Mouse (Mus musculus) liver, embryonic 13.5 days (tissue): ENCODE measurements at regions not wholly inside any gene's neighbourhood (a gene's known extent, or its start where the extent isn't known, plus 50 kb on each side); places are given as distances from the start of the nearest gene placed in this dataset.

Source experiments
- ATAC-seq: fragments of 200-750 bp; cut with Nextera tagmentation; 2 replicates; pipeline ENCODE4 v1.8.0; 2017; ENCODE audit warnings: low read depth, mild to moderate bottlenecking, moderate number of reproducible peaks, moderate library complexity
- DNase-seq: peaks from one replicate; pipeline ENCODE4 v3.0.0; 2022
- H3K27ac ChIP-seq: fragments of 300-500 bp; sonication (generic); 2 replicates; pipeline ENCODE4 v1.5.1; 2015; ENCODE audit warnings: moderate library complexity, mild to moderate bottlenecking, inconsistent platforms
- H3K27me3 ChIP-seq: fragments of 300-500 bp; sonication (generic); 2 replicates; pipeline ENCODE4 v1.6.1; 2015; ENCODE audit warnings: mild to moderate bottlenecking, inconsistent platforms
- H3K36me3 ChIP-seq: fragments of 300-500 bp; sonication (generic); 2 replicates; pipeline ENCODE4 v1.6.1; 2015; ENCODE audit warnings: mild to moderate bottlenecking, inconsistent platforms
- H3K4me1 ChIP-seq: fragments of 300-500 bp; sonication (generic); replicated peaks from 2 replicates; pipeline ENCODE4 v1.6.1; 2015; ENCODE audit warnings: inconsistent platforms
- H3K4me2 ChIP-seq: fragments of 300-500 bp; sonication (generic); 2 replicates; pipeline ENCODE4 v1.6.1; 2015; ENCODE audit warnings: inconsistent platforms, mild to moderate bottlenecking, moderate library complexity
- H3K4me3 ChIP-seq: fragments of 300-500 bp; sonication (generic); replicated peaks from 2 replicates; pipeline ENCODE4 v1.5.1; 2015; ENCODE audit warnings: mild to moderate bottlenecking, inconsistent platforms
- H3K9ac ChIP-seq: fragments of 300-500 bp; sonication (generic); 2 replicates; pipeline ENCODE4 v1.6.1; 2015; ENCODE audit warnings: mild to moderate bottlenecking, inconsistent platforms
- H3K9me3 ChIP-seq: fragments of 300-500 bp; sonication (generic); replicated peaks from 2 replicates; pipeline ENCODE4 v1.6.1; 2016; ENCODE audit warnings: inconsistent platforms
- WGBS: fragments of 180-500 bp; shearing (Covaris S2); methylation state at CpG from one replicate; pipeline ENCODE4 v1.1.7; 2015; ENCODE audit not compliant: insufficient replicate concordance; 5-methylcytosine and 5-hydroxymethylcytosine counted together

DNA sequence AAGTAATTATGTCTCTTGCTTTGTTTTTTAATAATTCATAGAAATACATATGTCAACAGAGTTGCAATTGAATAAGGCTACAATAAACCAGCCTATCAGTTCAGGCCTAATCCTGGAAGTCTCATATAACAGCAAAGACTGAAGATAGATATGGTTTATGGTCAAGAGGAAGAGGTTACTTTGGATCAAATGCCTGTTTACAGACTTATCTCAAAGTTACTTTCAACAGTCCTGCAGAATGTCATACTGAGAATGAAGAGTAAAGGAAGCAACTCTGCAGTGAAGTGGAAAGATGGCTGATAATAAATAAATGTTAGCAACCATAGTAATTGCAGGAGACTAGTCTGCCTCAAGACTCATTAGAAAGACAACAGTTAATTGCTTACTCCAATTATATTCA lies 684.8 kb upstream of the Vstm2a start:
- Histone ChIP-seq H3K9ac (no peak overlapping the region), H3K36me3 (no peaks in the 10 kb centered on the region), H3K27ac (no peak overlapping the region), H3K27me3 (no peaks in the 10 kb centered on the region), H3K4me1 (no peaks in the 10 kb centered on the region), H3K9me3 (no peaks in the 10 kb centered on the region), H3K4me3 (no peak overlapping the region), H3K4me2 (no peak overlapping the region)
- DNase-seq (no peak), ATAC-seq (no peak)

DNA sequence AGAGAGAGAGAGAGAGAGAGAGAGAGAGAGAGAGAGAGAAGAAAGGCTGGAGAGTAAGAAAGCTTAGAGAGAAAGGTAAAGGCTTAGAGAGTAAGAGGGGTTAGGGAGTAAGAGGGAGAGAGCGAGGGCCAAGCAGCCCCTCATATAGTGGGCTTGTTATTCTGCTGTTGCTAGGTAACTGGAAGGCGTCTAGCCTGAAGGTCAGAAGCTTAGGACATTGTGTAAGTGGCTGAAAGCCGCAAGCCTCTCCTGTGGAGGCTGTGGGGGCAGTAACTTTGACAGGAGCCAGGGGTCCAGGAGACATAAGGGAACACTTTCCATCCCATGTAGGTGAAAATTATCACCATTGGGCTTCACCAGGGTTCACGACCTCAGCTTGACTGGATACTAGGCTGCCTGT lies 637.6 kb upstream of the Vstm2a start:
- no peak for DNase-seq
- no peaks in the 10 kb centered on the region for H3K9me3 ChIP-seq
- no peak overlapping the region for H3K4me2 ChIP-seq
- no peak for ATAC-seq
- H3K9ac ChIP-seq = no peak overlapping the region
- H3K4me1 ChIP-seq = no peaks in the 10 kb centered on the region
- no peaks in the 10 kb centered on the region for H3K36me3 ChIP-seq
- WGBS = 42% methylated on average over 4 of the region's 4 CpGs
- no peaks in the 10 kb centered on the region for H3K27me3 ChIP-seq
- no peak overlapping the region for H3K27ac ChIP-seq
- no peak overlapping the region for H3K4me3 ChIP-seq

DNA sequence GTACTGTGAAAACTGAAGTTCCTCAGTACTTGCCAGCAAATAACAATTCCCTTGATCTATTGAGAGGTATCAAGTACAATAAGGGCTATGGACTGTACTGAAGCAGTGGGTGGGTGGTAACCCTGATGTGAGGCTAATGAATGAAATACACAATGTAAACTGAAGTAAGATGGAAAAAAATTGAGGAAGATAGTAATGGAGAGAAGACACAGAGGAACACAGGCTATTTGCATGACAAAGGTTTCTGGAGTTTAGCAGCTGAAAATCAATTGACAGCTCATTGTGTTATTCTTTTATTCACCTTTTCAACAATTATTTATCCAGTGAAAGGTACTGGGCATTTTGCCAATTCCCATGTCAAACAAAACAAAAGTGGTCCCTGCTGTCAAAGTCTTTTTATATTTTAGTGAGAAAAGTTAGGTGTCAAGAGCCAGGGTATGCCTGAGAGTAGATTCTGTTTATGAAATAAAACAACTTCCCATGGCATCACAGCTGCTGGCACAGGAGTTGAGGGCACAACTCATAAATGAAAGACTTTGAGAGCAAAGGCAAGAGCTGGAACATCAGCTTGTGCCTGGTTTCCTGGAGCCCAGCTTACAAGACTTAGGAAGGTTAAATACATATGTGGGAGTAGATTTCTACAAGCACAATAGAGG lies 608.4 kb upstream of the Vstm2a start:
- Histone ChIP-seq H3K4me3 (no peak overlapping the region), H3K4me2 (no peak overlapping the region), H3K4me1 (no peaks in the 10 kb centered on the region), H3K9ac (no peak overlapping the region), H3K27me3 (no peaks in the 10 kb centered on the region), H3K9me3 (no peaks in the 10 kb centered on the region), H3K27ac (no peak overlapping the region), H3K36me3 (no peaks in the 10 kb centered on the region)
- DNase-seq = no peak
- no peak for ATAC-seq

- Histone ChIP-seq H3K4me2 (no peak overlapping the region), H3K27ac (no peak overlapping the region), H3K9ac (no peak overlapping the region), H3K27me3 (no peaks in the 10 kb centered on the region), H3K9me3 (no peaks in the 10 kb centered on the region), H3K4me3 (no peak overlapping the region), H3K4me1 (peaks cover 8% of the 10 kb centered on the region; the same call in 1 of the 2 replicates), H3K36me3 (no peaks in the 10 kb centered on the region)
- WGBS = 7% methylated on average over 1 of the region's 1 CpGs
- DNase-seq = no peak
- peak; percentile 85 for ATAC-seq
Measured at GRCm38 (mm10) chr11:15689073-15689472, 568.5 kb upstream of the Vstm2a start.

DNA sequence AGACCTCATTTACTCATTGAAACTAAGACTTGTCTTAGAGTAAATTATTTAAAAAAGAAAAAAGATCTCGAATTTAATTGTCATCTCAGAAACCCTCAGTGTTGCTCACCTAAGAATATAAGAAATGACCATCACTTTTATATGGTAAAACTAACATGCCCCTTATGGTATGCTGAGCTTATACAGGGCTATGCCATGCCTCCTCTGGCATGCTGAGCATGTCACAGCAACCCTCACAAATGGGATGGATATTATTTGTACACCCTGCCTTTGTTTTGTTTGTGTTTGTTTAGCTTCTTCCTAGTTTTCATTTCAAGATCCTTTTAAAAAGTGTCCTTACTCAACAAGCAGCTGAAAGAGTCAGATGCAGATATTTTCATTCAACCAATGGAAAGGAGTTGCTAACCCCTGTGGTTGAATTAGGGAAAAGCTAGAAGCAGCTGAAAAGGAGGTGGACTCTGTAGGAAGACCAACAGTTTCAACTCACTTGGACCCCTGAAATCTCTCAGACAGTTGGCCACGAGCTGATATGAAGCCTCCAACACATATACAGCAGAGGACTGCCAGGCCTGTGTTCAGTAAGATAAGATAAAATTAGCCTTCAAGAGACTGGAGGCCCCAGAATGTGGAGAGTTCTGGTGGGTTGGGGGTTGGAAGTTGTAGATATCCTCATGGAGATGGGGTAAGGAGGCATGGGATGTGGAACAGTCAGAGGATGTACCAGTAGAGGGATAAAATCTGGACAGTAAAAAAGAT lies 559.3 kb upstream of the Vstm2a start:
- DNase-seq = peak; percentile 53
- H3K27ac ChIP-seq = peak overlapping the region; percentile 59

GRCm38 (mm10) chr11:15715987-15716386 lies 541.5 kb upstream of the Vstm2a start:
- no peaks in the 10 kb centered on the region for H3K4me1 ChIP-seq
- no peaks in the 10 kb centered on the region for H3K27me3 ChIP-seq
- no peak overlapping the region for H3K27ac ChIP-seq
- DNase-seq = no peak
- H3K9ac ChIP-seq = no peak overlapping the region
- no peak for ATAC-seq
- H3K36me3 ChIP-seq = no peaks in the 10 kb centered on the region
- H3K4me2 ChIP-seq = no peak overlapping the region
- no peaks in the 10 kb centered on the region for H3K9me3 ChIP-seq
- H3K4me3 ChIP-seq = no peak overlapping the region

More for the DNA sequence above, 559.3 kb upstream of the Vstm2a start:
- Histone ChIP-seq H3K9ac (no peak overlapping the region), H3K4me1 (peaks cover 13% of the 10 kb centered on the region), H3K27me3 (no peaks in the 10 kb centered on the region), H3K4me3 (no peak overlapping the region), H3K9me3 (no peaks in the 10 kb centered on the region), H3K4me2 (peak overlapping the region; percentile 45), H3K36me3 (no peaks in the 10 kb centered on the region)
- peak; percentile 99 for ATAC-seq
- 26% methylated on average over 2 of the region's 2 CpGs for WGBS

GRCm38 (mm10) chr11:15717536-15717935 lies 540.0 kb upstream of the Vstm2a start:
- Histone ChIP-seq H3K27ac (no peak overlapping the region), H3K36me3 (no peaks in the 10 kb centered on the region), H3K9ac (no peak overlapping the region), H3K4me3 (no peak overlapping the region), H3K27me3 (no peaks in the 10 kb centered on the region), H3K4me2 (no peak overlapping the region), H3K4me1 (no peaks in the 10 kb centered on the region), H3K9me3 (no peaks in the 10 kb centered on the region)
- ATAC-seq (peak; percentile 55; the same call in 1 of the 2 replicates), DNase-seq (no peak)
- WGBS = 26% methylated on average over 1 of the region's 1 CpGs

GRCm38 (mm10) chr11:15737621-15738020 lies 519.9 kb upstream of the Vstm2a start:
- no peaks in the 10 kb centered on the region for H3K4me1 ChIP-seq
- no peak overlapping the region for H3K4me2 ChIP-seq
- H3K4me3 ChIP-seq = no peak overlapping the region
- H3K27me3 ChIP-seq = no peaks in the 10 kb centered on the region
- H3K9me3 ChIP-seq = no peaks in the 10 kb centered on the region
- ATAC-seq (no peak), DNase-seq (no peak)
- no peaks in the 10 kb centered on the region for H3K36me3 ChIP-seq
- no peak overlapping the region for H3K27ac ChIP-seq
- no peak overlapping the region for H3K9ac ChIP-seq

- H3K27ac ChIP-seq = no peak overlapping the region
- no peak for DNase-seq
- ATAC-seq = no peak
- no peak overlapping the region for H3K9ac ChIP-seq
- no peaks in the 10 kb centered on the region for H3K27me3 ChIP-seq
- H3K36me3 ChIP-seq = no peaks in the 10 kb centered on the region
- no peaks in the 10 kb centered on the region for H3K4me1 ChIP-seq
- no peaks in the 10 kb centered on the region for H3K9me3 ChIP-seq
- 32% methylated on average over 1 of the region's 1 CpGs for WGBS
- no peak overlapping the region for H3K4me2 ChIP-seq
- H3K4me3 ChIP-seq = no peak overlapping the region
Measured at GRCm38 (mm10) chr11:15756006-15756405, 501.5 kb upstream of the Vstm2a start.

DNA sequence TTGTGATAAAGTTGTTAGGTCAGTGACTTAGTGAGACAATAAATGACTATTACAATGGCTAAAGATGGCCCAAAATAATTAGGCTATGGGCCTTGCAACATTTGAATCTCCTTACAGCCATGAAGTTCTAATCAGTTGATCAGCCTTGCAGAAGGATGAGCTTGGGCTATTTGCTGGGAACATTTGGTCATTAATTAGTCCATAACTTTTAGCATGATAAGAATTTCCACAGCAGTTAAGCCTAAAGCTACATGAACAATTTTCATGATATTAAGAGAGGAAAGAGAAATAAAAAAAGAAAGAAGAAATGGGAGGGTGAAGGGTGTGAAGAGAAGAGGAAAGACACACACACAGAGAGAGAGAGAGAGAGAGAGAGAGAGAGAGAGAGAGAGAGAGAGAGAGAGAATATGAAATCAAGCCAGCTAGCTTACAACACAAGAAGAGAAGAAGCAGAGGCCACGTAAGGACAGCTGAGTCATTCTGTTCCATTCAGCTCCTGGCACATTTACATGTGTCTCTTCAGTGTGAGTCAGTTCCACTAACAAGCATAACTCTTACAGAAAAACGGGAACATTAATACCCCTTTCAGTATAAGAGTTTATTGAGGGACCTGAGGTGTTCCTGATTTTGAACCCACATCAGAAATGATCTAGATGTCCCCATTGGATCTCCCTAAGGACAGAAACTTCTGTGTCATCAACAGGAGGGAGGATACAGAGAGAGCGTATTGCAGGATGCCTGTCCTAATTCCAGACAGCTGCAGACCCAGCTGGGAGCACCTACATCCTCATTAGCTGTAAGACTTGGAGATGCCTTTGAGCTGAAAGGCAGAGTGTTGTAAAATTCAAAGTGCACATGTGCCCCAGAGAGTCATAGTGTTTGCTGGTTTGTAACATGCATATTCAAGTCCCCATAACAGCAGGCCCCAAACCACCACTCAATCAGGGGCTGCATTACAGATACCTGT lies 487.6 kb upstream of the Vstm2a start:
- H3K4me1 ChIP-seq = no peaks in the 10 kb centered on the region
- no peaks in the 10 kb centered on the region for H3K36me3 ChIP-seq
- no peak for ATAC-seq
- DNase-seq = no peak
- no peak overlapping the region for H3K9ac ChIP-seq
- H3K27ac ChIP-seq = no peak overlapping the region
- no peak overlapping the region for H3K4me3 ChIP-seq
- H3K27me3 ChIP-seq = no peaks in the 10 kb centered on the region
- no peaks in the 10 kb centered on the region for H3K9me3 ChIP-seq
- WGBS = 46% methylated on average over 3 of the region's 3 CpGs
- H3K4me2 ChIP-seq = no peak overlapping the region
